Mouse (Mus musculus) liver, adult 2 months (tissue): ENCODE results near the gene Zfand5. TPM values are rescaled to one million over a fixed set of nuclear protein-coding genes. Genes with fewer than 3 reads are reported as not detected.
A peak's percentile ranks its signal among the peaks of the same experiment; 100 is the strongest.

ENCODE experiments used
- DNase-seq: peaks from one replicate; pipeline ENCODE4 v3.0.0-alpha.2; 2011; ENCODE audit warnings: low read depth, low spot score; ENCODE audit errors: extremely low read depth
- H3K27ac ChIP-seq: fragments of 200-500 bp; replicated peaks from 2 replicates; pipeline ENCODE4 v1.5.1; 2012; ENCODE audit warnings: low read depth, mild to moderate bottlenecking, control low read depth, inconsistent platforms, low read length; ENCODE audit not compliant: insufficient read depth
- H3K27me3 ChIP-seq: fragments of 200-500 bp; 2 replicates; pipeline ENCODE4 v1.6.1; 2012; ENCODE audit warnings: mild to moderate bottlenecking, moderate library complexity, low read length, inconsistent platforms; ENCODE audit not compliant: control insufficient read depth, insufficient read depth
- H3K36me3 ChIP-seq: fragments of 200-500 bp; 2 replicates; pipeline ENCODE4 v1.6.1; 2012; ENCODE audit warnings: low read length, inconsistent platforms; ENCODE audit not compliant: control insufficient read depth, insufficient read depth
- H3K4me1 ChIP-seq: fragments of 200-500 bp; 2 replicates; pipeline ENCODE4 v1.6.1; 2011; ENCODE audit warnings: low read length; ENCODE audit not compliant: control insufficient read depth, insufficient read depth
- H3K4me3 ChIP-seq: fragments of 200-500 bp; 2 replicates; pipeline ENCODE4 v1.5.1; 2011; ENCODE audit warnings: low read depth, mild to moderate bottlenecking, control low read depth, low read length, moderate library complexity; ENCODE audit not compliant: insufficient read depth
- H3K79me2 ChIP-seq: fragments of 200-500 bp; 2 replicates; pipeline ENCODE4 v1.6.1; 2012; ENCODE audit warnings: inconsistent platforms, mild to moderate bottlenecking, low read length, moderate library complexity; ENCODE audit not compliant: control insufficient read depth, insufficient read depth
- H3K9ac ChIP-seq: fragments of 200-500 bp; 2 replicates; pipeline ENCODE4 v1.6.1; 2012; ENCODE audit warnings: low read depth, mild to moderate bottlenecking, control low read depth, inconsistent platforms, low read length
- CTCF ChIP-seq: fragments of 200-500 bp; IDR thresholded peaks from 2 replicates; pipeline ENCODE4 v1.5.1; 2011; ENCODE audit warnings: low read depth, low read length, control low read depth
- POLR2A ChIP-seq: fragments of 200-500 bp; IDR thresholded peaks from 2 replicates; pipeline ENCODE4 v1.6.1; 2011; ENCODE audit warnings: low read length, control low read depth; ENCODE audit not compliant: insufficient read depth; ENCODE audit errors: extremely low read depth
- WGBS: fragments of 180-500 bp; shearing (Covaris S2); methylation state at CpG from one replicate; pipeline ENCODE4 v1.1.7; 2018; 5-methylcytosine and 5-hydroxymethylcytosine counted together
- polyA plus RNA-seq: library from polyadenylated mRNA; depleted of rRNA; stranded (reverse); fragments of >200 nt; gene quantifications from 2 replicates; pipeline ENCODE4 v1.2.3, GENCODE M21; 2012
- total RNA-seq: library from RNA; depleted of rRNA; stranded (reverse); fragments of >200 nt; gene quantifications from 2 replicates; pipeline ENCODE4 v1.2.3, GENCODE M21; 2014

Gene Zfand5
- total and polyA plus RNA-seq, 2 experiments: 7.6 to 37.9 TPM

GRCm38 (mm10) chr19:21259453-21259852 lies 12.6 kb upstream of the Zfand5 start:
- H3K36me3 ChIP-seq: no peaks in the 10 kb centered on the region
- 85% methylated on average over 2 of the region's 2 CpGs for WGBS
- H3K4me1 ChIP-seq: no peaks in the 10 kb centered on the region
- no peak overlapping the region for H3K9ac ChIP-seq
- no peak overlapping the region for H3K4me3 ChIP-seq
- TF ChIP-seq POLR2A (no peak), CTCF (no peak)
- no peak for DNase-seq
- no peaks in the 10 kb centered on the region for H3K79me2 ChIP-seq
- H3K27me3 ChIP-seq: no peaks in the 10 kb centered on the region
- H3K27ac ChIP-seq: no peak overlapping the region

- no peak overlapping the region for H3K27ac ChIP-seq
- no peaks in the 10 kb centered on the region for H3K4me1 ChIP-seq
- H3K4me3 ChIP-seq: no peak overlapping the region
- H3K79me2 ChIP-seq: no peaks in the 10 kb centered on the region
- no peak for DNase-seq
- H3K27me3 ChIP-seq: no peaks in the 10 kb centered on the region
- no peaks in the 10 kb centered on the region for H3K36me3 ChIP-seq
- TF ChIP-seq CTCF: no peak
- no peak for TF ChIP-seq POLR2A
- H3K9ac ChIP-seq: no peak overlapping the region
Observed at GRCm38 (mm10) chr19:21260280-21260679, 11.8 kb upstream of the Zfand5 start.

- H3K9ac ChIP-seq: peak overlapping the region; percentile 85
- no peaks in the 10 kb centered on the region for H3K27me3 ChIP-seq
- H3K4me3 ChIP-seq: peak overlapping the region; percentile 61
- H3K79me2 ChIP-seq: peaks cover 11% of the 10 kb centered on the region; the same call in 1 of the 2 replicates
- no peak for DNase-seq
- WGBS: 24% methylated on average over 8 of the region's 8 CpGs
- H3K36me3 ChIP-seq: no peaks in the 10 kb centered on the region; the same call in 1 of the 2 replicates
- TF ChIP-seq POLR2A: no peak
- no peak for TF ChIP-seq CTCF
- peak overlapping the region; percentile 88 for H3K27ac ChIP-seq
- H3K4me1 ChIP-seq: peaks cover 5% of the 10 kb centered on the region; the same call in 1 of the 2 replicates
Observed at GRCm38 (mm10) chr19:21271186-21271585, 892 bp upstream of the Zfand5 start.

GRCm38 (mm10) chr19:21272655-21273284 lies 692 bp downstream of the Zfand5 start:
- under 1% methylated on average over 65 of the region's 66 CpGs for WGBS
- no peak for DNase-seq
- Histone ChIP-seq H3K4me1 (peaks cover 5% of the 10 kb centered on the region; the same call in 1 of the 2 replicates), H3K9ac (peak overlapping the region; percentile 97), H3K27me3 (no peaks in the 10 kb centered on the region), H3K36me3 (peaks cover 14% of the 10 kb centered on the region), H3K79me2 (peaks cover 11% of the 10 kb centered on the region; the same call in 1 of the 2 replicates), H3K27ac (peak overlapping the region; percentile 91), H3K4me3 (peak overlapping the region; percentile 74)
- TF ChIP-seq POLR2A: no peak
- no peak for TF ChIP-seq CTCF

- Histone ChIP-seq H3K36me3 (peaks cover 17% of the 10 kb centered on the region), H3K27ac (no peak overlapping the region), H3K9ac (peak overlapping the region; percentile 63; the same call in 1 of the 2 replicates), H3K4me1 (peaks cover 5% of the 10 kb centered on the region; the same call in 1 of the 2 replicates), H3K27me3 (no peaks in the 10 kb centered on the region), H3K79me2 (peaks cover 11% of the 10 kb centered on the region; the same call in 1 of the 2 replicates), H3K4me3 (peak overlapping the region; percentile 74)
- under 1% methylated on average over 4 of the region's 4 CpGs for WGBS
- peak; percentile 88 for DNase-seq
- TF ChIP-seq CTCF: no peak
- TF ChIP-seq POLR2A: no peak
Observed at GRCm38 (mm10) chr19:21273440-21273839, 1.4 kb downstream of the Zfand5 start.

GRCm38 (mm10) chr19:21274181-21274591 lies 2.1 kb downstream of the Zfand5 start:
- TF ChIP-seq POLR2A (no peak), CTCF (no peak)
- Histone ChIP-seq H3K9ac (peak overlapping the region; percentile 1), H3K27me3 (no peaks in the 10 kb centered on the region), H3K27ac (peak overlapping the region; percentile 11), H3K4me1 (peaks cover 5% of the 10 kb centered on the region; the same call in 1 of the 2 replicates), H3K36me3 (peaks cover 18% of the 10 kb centered on the region), H3K4me3 (peak overlapping the region; percentile 74), H3K79me2 (peaks cover 11% of the 10 kb centered on the region; the same call in 1 of the 2 replicates)
- DNase-seq: peak; percentile 84
- 0% methylated on average over 2 of the region's 2 CpGs for whole genome bisulfite sequencing
